Mouse (Mus musculus): ENCODE data around the gene 2510002D24Rik. TPM values are rescaled to one million over a fixed set of nuclear protein-coding genes. Genes with fewer than 3 reads are reported as not detected.
A peak's percentile ranks its signal among the peaks of the same experiment; 100 is the strongest.
"Not testable (repeated sequence)": the region's sequence is repeated elsewhere in the genome, so short reads cannot be mapped to it uniquely, and the experiment has no call there.

2510002D24Rik gene
- polyA plus RNA-seq, 1 experiment from 2014 or later: 39.2 TPM

GRCm38 (mm10) chr16:18812385-18812910, 23.9 kb upstream of the 2510002D24Rik start:
- ATAC-seq (ENCODE audit: low FRiP score, low read depth): peak; percentile 59
- Histone ChIP-seq H3K9ac (peak overlapping the region; percentile 84), H3K4me2 (peak overlapping the region; percentile 80), H3K36me3 (peaks cover 24% of the 10 kb centered on the region), H3K4me3 (peak overlapping the region; percentile 96), H3K9me3 (no peaks in the 10 kb centered on the region), H3K27me3 (no peaks in the 10 kb centered on the region), H3K27ac (replicated peaks) (peak overlapping the region; percentile 80), H3K4me1 (replicated peaks) (peaks cover 24% of the 10 kb centered on the region)
- WGBS: 2% methylated on average over 31 of the region's 31 CpGs

GRCm38 (mm10) chr16:18822356-18822755, 14.0 kb upstream of the 2510002D24Rik start:
- Histone ChIP-seq H3K9ac (no peak overlapping the region), H3K36me3 (peaks cover 90% of the 10 kb centered on the region), H3K4me1 (replicated peaks) (no peaks in the 10 kb centered on the region), H3K9me3 (no peaks in the 10 kb centered on the region), H3K27me3 (no peaks in the 10 kb centered on the region), H3K27ac (replicated peaks) (no peak overlapping the region), H3K4me3 (no peak overlapping the region), H3K4me2 (no peak overlapping the region)
- ATAC-seq (ENCODE audit: low FRiP score, low read depth): no peak
- WGBS: 75% methylated on average over 1 of the region's 1 CpGs

DNA sequence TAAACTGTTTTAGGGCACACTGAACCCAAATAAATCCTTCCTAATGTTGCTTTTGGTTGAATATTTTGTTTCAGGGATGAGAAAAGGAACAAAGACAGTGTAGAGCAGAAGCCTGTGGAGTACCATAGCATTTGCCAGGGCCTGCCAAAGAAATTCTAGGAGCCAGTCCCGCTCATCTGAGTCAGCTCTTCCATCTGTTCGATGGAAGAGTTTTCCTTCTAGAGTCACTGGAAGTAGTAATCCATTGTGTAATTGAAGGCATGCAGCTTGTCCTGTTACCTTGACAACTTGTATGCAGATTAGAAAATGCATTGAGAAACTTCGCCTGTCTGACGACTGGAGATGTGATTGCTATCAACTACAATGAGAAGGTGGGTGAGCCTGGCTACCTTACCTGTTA, 13.5 kb upstream of the 2510002D24Rik start:
- Histone ChIP-seq H3K9me3 (no peaks in the 10 kb centered on the region), H3K4me3 (no peak overlapping the region), H3K27me3 (no peaks in the 10 kb centered on the region), H3K36me3 (peaks cover 90% of the 10 kb centered on the region), H3K27ac (replicated peaks) (no peak overlapping the region), H3K4me1 (replicated peaks) (no peaks in the 10 kb centered on the region), H3K4me2 (no peak overlapping the region), H3K9ac (no peak overlapping the region)
- WGBS: 62% methylated on average over 4 of the region's 4 CpGs
- no peak for ATAC-seq (ENCODE audit: low FRiP score, low read depth)

DNA sequence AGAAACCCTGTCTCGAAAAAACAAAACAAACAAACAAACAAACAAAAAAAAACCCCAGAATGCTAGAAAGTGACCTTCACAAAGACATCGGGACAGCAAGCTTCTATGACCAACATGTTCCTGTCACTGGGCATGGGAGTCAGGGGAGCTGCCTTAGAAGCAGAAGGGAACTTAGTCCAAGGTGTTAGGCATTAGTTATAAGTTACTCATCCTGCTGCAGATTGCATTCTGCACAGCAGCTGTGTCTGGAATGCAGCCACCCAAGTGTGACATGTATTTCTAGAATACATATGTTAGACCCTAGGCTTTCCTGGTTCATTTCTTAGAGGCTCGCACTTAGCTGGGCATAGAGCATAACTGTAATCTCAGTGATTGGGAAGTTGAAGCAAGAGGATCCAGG, 7.7 kb upstream of the 2510002D24Rik start:
- H3K4me2 ChIP-seq: no peak overlapping the region
- no peaks in the 10 kb centered on the region for H3K4me1 ChIP-seq (replicated peaks)
- 98% methylated on average over 3 of the region's 3 CpGs for WGBS
- no peak overlapping the region for H3K4me3 ChIP-seq
- H3K9ac ChIP-seq: no peak overlapping the region
- H3K9me3 ChIP-seq: no peaks in the 10 kb centered on the region
- no peaks in the 10 kb centered on the region for H3K27me3 ChIP-seq
- no peak overlapping the region for H3K27ac ChIP-seq (replicated peaks)
- H3K36me3 ChIP-seq: peaks cover 89% of the 10 kb centered on the region
- ATAC-seq (ENCODE audit: low FRiP score, low read depth): no peak

DNA sequence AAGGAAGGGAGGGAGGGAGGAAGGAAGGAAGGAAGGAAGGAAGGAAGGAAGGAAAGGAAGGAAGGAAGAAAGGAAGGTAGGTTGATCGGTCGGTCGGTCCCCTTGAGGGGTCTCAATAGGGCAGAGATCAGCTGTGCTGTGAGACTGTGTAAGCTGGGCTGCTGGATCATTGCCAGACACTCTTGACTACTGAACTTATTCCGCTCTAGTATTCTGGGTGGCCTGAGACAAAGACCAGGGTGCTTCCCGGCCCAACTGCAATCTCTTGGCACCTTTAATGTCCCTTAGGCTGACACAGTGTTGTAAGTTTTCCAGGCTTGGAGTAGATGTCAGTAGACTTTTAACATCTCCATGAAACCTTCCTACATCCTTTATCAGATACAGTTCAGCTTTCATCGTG, 7.3 kb upstream of the 2510002D24Rik start:
- no peak for ATAC-seq (ENCODE audit: low FRiP score, low read depth)
- H3K4me2 ChIP-seq: no peak overlapping the region
- no peaks in the 10 kb centered on the region for H3K27me3 ChIP-seq
- no peak overlapping the region for H3K4me3 ChIP-seq
- H3K36me3 ChIP-seq: peaks cover 88% of the 10 kb centered on the region
- no peaks in the 10 kb centered on the region for H3K4me1 ChIP-seq (replicated peaks)
- WGBS: 97% methylated on average over 6 of the region's 6 CpGs
- no peaks in the 10 kb centered on the region for H3K9me3 ChIP-seq
- no peak overlapping the region for H3K27ac ChIP-seq (replicated peaks)
- H3K9ac ChIP-seq: no peak overlapping the region

- peaks cover 57% of the 10 kb centered on the region for H3K36me3 ChIP-seq
- no peak overlapping the region for H3K27ac ChIP-seq (replicated peaks)
- ATAC-seq (ENCODE audit: low FRiP score, low read depth): no peak
- H3K9ac ChIP-seq: no peak overlapping the region
- peaks cover 7% of the 10 kb centered on the region for H3K4me1 ChIP-seq (replicated peaks)
- no peaks in the 10 kb centered on the region for H3K9me3 ChIP-seq
- H3K27me3 ChIP-seq: no peaks in the 10 kb centered on the region
- H3K4me3 ChIP-seq: no peak overlapping the region
- WGBS: 69% methylated on average over 2 of the region's 2 CpGs
- H3K4me2 ChIP-seq: no peak overlapping the region
Measured at GRCm38 (mm10) chr16:18833486-18833885, 2.9 kb upstream of the 2510002D24Rik start.

DNA sequence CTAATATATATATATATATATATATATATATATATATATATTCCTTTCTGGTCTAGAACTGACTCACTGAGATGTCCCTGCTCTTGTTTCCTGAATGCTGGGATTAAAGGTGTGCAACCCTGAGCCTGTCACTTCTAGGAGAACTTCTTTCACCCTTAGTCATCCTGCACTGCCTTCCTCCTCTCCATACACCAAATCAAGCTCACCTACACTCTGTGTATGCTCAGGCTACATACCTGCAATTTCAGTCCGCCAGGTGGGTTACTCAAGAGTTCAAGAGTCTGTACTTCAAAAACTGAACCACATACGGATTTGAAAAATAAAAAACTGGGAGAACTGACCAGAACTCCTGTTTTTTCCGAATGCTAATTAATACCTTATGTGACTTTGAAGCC, 308 bp upstream of the 2510002D24Rik start:
- peaks cover 34% of the 10 kb centered on the region for H3K36me3 ChIP-seq
- WGBS: 34% methylated on average over 3 of the region's 3 CpGs
- no peaks in the 10 kb centered on the region for H3K9me3 ChIP-seq
- H3K27me3 ChIP-seq: no peaks in the 10 kb centered on the region
- no peak overlapping the region for H3K9ac ChIP-seq
- H3K4me3 ChIP-seq: peak overlapping the region; percentile 62
- ATAC-seq (ENCODE audit: low FRiP score, low read depth): peak; percentile 64
- H3K4me1 ChIP-seq (replicated peaks): peaks cover 7% of the 10 kb centered on the region
- peak overlapping the region; percentile 54 for H3K4me2 ChIP-seq
- H3K27ac ChIP-seq (replicated peaks): no peak overlapping the region

- 92% methylated on average over 4 of the region's 4 CpGs for WGBS
- Histone ChIP-seq H3K9ac (no peak overlapping the region), H3K27ac (replicated peaks) (no peak overlapping the region), H3K4me3 (no peak overlapping the region), H3K9me3 (no peaks in the 10 kb centered on the region), H3K4me2 (no peak overlapping the region), H3K36me3 (peaks cover 16% of the 10 kb centered on the region), H3K27me3 (no peaks in the 10 kb centered on the region), H3K4me1 (replicated peaks) (peaks cover 7% of the 10 kb centered on the region)
- ATAC-seq (ENCODE audit: low FRiP score, low read depth): no peak
Measured at GRCm38 (mm10) chr16:18838346-18838745, 2.0 kb downstream of the 2510002D24Rik start.

- WGBS: 90% methylated on average over 15 of the region's 15 CpGs
- Histone ChIP-seq H3K27me3 (no peaks in the 10 kb centered on the region), H3K4me1 (replicated peaks) (no peaks in the 10 kb centered on the region), H3K36me3 (no peaks in the 10 kb centered on the region; the same call in 1 of the 2 replicates), H3K4me2 (no peak overlapping the region), H3K27ac (replicated peaks) (no peak overlapping the region), H3K9me3 (no peaks in the 10 kb centered on the region), H3K4me3 (no peak overlapping the region), H3K9ac (no peak overlapping the region)
- no peak for ATAC-seq (ENCODE audit: low FRiP score, low read depth)
Measured at GRCm38 (mm10) chr16:18846301-18846820, 10.0 kb downstream of the 2510002D24Rik start.

GRCm38 (mm10) chr16:18849521-18850190, 13.3 kb downstream of the 2510002D24Rik start:
- not testable (repeated sequence) for H3K9ac ChIP-seq; H3K4me3 ChIP-seq; ATAC-seq (ENCODE audit: low FRiP score, low read depth); H3K4me2 ChIP-seq; H3K36me3 ChIP-seq; H3K27me3 ChIP-seq; H3K9me3 ChIP-seq; H3K27ac ChIP-seq (replicated peaks); H3K4me1 ChIP-seq (replicated peaks)
- WGBS: 91% methylated on average over 15 of the region's 17 CpGs

DNA sequence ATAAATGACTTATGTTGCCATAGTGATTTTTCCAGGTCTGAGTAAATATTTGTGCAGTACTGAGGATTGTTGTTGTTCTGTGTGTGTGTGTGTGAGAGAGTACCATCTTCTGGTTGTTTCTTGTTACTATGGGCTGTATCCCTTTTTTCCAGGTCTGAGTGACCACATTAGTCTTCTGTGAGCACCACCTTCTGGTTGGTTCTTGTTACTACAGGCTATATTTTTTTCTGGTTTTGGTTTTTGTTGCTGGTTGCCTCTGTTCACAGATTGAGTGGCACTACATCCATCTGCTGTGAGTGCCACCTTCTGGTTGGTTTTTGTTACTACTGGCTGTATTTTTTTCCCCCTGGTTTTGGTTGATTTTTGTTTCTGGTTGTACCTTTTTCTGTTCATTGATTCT, 22.2 kb downstream of the 2510002D24Rik start:
- Histone ChIP-seq H3K27me3 (no peaks in the 10 kb centered on the region), H3K9me3 (no peaks in the 10 kb centered on the region), H3K4me3 (no peak overlapping the region), H3K9ac (no peak overlapping the region), H3K4me1 (replicated peaks) (no peaks in the 10 kb centered on the region), H3K27ac (replicated peaks) (no peak overlapping the region), H3K36me3 (no peaks in the 10 kb centered on the region), H3K4me2 (no peak overlapping the region)
- no peak for ATAC-seq (ENCODE audit: low FRiP score, low read depth)

GRCm38 (mm10) chr16:18860186-18860585, 23.8 kb downstream of the 2510002D24Rik start:
- H3K27ac ChIP-seq (replicated peaks): no peak overlapping the region
- no peak for ATAC-seq (ENCODE audit: low FRiP score, low read depth)
- H3K4me3 ChIP-seq: no peak overlapping the region
- no peak overlapping the region for H3K4me2 ChIP-seq
- H3K27me3 ChIP-seq: no peaks in the 10 kb centered on the region
- H3K9ac ChIP-seq: no peak overlapping the region
- no peaks in the 10 kb centered on the region for H3K4me1 ChIP-seq (replicated peaks)
- H3K9me3 ChIP-seq: no peaks in the 10 kb centered on the region
- 59% methylated on average over 1 of the region's 1 CpGs for WGBS
- no peaks in the 10 kb centered on the region for H3K36me3 ChIP-seq

DNA sequence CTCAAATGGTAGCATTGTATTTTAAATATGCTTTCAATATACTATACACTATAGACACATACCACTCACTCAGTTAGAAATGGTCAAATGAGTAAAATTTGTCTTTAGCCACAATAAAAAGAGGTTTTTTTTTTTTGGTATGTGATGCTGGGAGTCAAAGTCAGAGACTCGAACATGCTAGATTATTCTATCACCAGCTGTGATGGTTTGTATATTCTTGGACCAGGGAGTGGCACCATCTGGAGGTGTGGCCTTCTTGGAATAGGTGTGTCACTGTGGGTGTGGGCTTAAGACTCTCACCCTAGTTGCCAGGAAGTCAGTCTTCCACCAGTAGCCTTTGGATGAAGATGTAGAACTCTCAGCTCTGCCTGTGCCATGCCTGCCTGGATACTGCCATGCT, 34.1 kb downstream of the 2510002D24Rik start:
- H3K36me3 ChIP-seq: peaks cover 35% of the 10 kb centered on the region
- not testable (repeated sequence) for H3K27me3 ChIP-seq; H3K9me3 ChIP-seq; ATAC-seq (ENCODE audit: low FRiP score, low read depth); H3K4me1 ChIP-seq (replicated peaks); H3K4me2 ChIP-seq; H3K4me3 ChIP-seq; H3K9ac ChIP-seq; H3K27ac ChIP-seq (replicated peaks)
- 96% methylated on average over 1 of the region's 1 CpGs for WGBS
